Mouse (Mus musculus): ENCODE measurements at regions not wholly inside any gene's neighbourhood (a gene's known extent, or its start where the extent isn't known, plus 50 kb on each side); places are given as distances from the start of the nearest gene placed in this dataset.

DNA sequence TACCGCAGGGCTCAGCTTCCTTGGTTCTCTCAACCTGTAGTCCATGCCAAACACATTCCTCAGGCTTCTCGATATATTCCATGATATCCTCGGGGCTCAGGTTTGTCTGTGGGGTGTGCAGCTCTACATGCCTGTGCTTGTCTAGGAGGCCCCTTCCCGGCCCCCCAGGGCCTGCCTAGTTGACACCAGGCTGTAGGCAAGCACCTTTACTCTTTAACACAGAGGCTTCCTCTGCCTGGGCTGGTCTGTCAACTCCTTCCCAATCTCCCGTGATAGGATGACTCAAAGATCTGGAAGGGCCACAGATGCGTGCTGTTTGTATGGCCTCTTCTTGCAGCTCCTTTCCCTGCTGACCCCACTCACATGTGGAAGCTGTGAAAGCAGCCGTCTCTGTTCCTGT is 150.4 kb upstream of the Adam6b start:
- TF ChIP-seq CTCF (IDR thresholded peaks at IDR 0.05; ENCODE audit: insufficient read depth, low read length) (no peak), POLR2A (IDR thresholded peaks at IDR 0.05; ENCODE audit: borderline replicate concordance, extremely low read depth, low read depth, low read length) (no peak)
